Mouse (Mus musculus) CD4-positive, CD25-positive, alpha-beta regulatory T cell (primary cell): Measurements from ENCODE around the gene Rwdd4a. TPM values are rescaled to one million over a fixed set of nuclear protein-coding genes. Genes with fewer than 3 reads are reported as not detected.

Experiments
- polyA plus RNA-seq: library from polyadenylated mRNA; unstranded; fragments of 100-300 nt; shearing (Covaris generic); gene quantifications from one replicate; pipeline ENCODE4 v1.2.1, GENCODE M21; 2017

The Rwdd4a gene
- polyA plus RNA-seq, result 45.0 TPM

DNA sequence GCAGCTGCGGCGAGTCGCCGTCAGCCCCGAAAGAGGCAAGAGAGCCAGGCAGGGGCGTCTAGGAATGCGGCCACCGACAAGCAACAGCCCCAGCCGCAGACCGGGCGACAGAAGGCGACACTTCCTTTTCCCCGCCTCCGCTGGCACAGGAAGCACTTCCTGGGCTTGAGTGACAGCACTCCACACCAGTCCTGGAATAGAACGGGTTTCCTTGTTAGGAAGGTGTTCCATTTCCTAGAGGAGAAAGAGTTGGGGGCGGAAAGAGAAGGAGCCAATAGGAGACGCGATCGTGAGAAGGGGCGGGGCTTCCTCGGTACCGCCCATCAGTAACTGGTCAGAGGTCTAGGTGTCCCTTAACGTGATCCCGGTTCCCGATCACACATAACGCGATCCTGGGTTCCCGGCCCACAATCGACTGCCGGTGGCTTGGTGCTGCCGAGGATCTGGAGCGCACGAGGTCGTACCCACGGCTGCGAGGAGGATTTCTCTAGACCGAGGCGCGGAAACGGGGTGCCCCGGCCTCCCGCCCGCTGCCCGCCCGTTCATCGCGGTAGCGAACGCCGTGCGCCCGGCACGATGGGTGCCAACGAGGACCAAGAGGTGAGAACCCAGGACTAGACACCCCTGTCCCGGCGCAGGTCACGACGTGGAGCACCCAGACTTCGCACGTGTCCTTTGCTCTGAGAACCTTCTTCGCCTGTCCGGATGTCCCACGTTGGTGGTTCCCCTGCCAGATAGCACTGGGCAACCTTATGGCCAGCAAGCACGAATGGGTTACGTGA is at the start of gene Rwdd4a, which contains the start of gene Trappc11:
TSS of gene Rwdd4a (plus strand) at position 321 of the 782 bp plus-strand sequence.
TSS of gene Trappc11 (minus strand) at position 127 of the 782 bp plus-strand sequence.

Other genes starting within 250 kb of the Rwdd4a start
- gene Stox2, start 87.3 kb upstream of the Rwdd4a start, polyA plus RNA-seq, result 0.18 TPM
- gene Trappc11, start 194 bp upstream of the Rwdd4a start, polyA plus RNA-seq, result 42.4 TPM
- 32.1 TPM for gene Ing2, start 141.9 kb downstream of the Rwdd4a start, polyA plus RNA-seq
- 57.1 TPM for gene Cdkn2aip, start 180.3 kb downstream of the Rwdd4a start, polyA plus RNA-seq